Mouse (Mus musculus) limb, embryonic 11.5 days (tissue): ENCODE data around the gene Nfe2l1. TPM values are rescaled to one million over a fixed set of nuclear protein-coding genes. Genes with fewer than 3 reads are reported as not detected.
A peak's percentile ranks its signal among the peaks of the same experiment; 100 is the strongest.

Experiments
- ATAC-seq: fragments of 200-750 bp; cut with Nextera tagmentation; 2 replicates; pipeline ENCODE4 v1.8.0; 2017; ENCODE audit warnings: low read depth; ENCODE audit not compliant: insufficient number of reproducible peaks, low FRiP score, low TSS enrichment
- DNase-seq: peaks from one replicate; pipeline ENCODE4 v3.0.0-alpha.2; 2015; ENCODE audit warnings: low spot score
- H3K27ac ChIP-seq: fragments of 300-500 bp; sonication (generic); replicated peaks from 2 replicates; pipeline ENCODE4 v1.5.1; 2014; ENCODE audit warnings: low read depth, mild to moderate bottlenecking, low read length
- H3K27me3 ChIP-seq: fragments of 300-500 bp; sonication (generic); 2 replicates; pipeline ENCODE4 v1.6.1; 2014; ENCODE audit warnings: mild to moderate bottlenecking, low read length, mixed read lengths; ENCODE audit not compliant: control insufficient read depth, insufficient read depth
- H3K36me3 ChIP-seq: fragments of 300-500 bp; sonication (generic); 2 replicates; pipeline ENCODE4 v1.6.1; 2014; ENCODE audit warnings: mild to moderate bottlenecking, low read length, moderate library complexity, mixed read lengths; ENCODE audit not compliant: control insufficient read depth, insufficient read depth
- H3K4me1 ChIP-seq: fragments of 300-500 bp; sonication (generic); 2 replicates; pipeline ENCODE4 v1.6.1; 2014; ENCODE audit warnings: low read length, mixed read lengths; ENCODE audit not compliant: control insufficient read depth, insufficient read depth
- H3K4me2 ChIP-seq: fragments of 300-500 bp; sonication (generic); 2 replicates; pipeline ENCODE4 v1.6.1; 2014; ENCODE audit warnings: low read depth, mild to moderate bottlenecking, moderate library complexity; ENCODE audit not compliant: severe bottlenecking
- H3K4me3 ChIP-seq: fragments of 300-500 bp; sonication (generic); 2 replicates; pipeline ENCODE4 v1.5.1; 2014; ENCODE audit warnings: low read depth, low read length
- H3K9ac ChIP-seq: fragments of 300-500 bp; sonication (generic); 2 replicates; pipeline ENCODE4 v1.6.1; 2014; ENCODE audit warnings: mild to moderate bottlenecking, low read length
- H3K9me3 ChIP-seq: fragments of 300-500 bp; sonication (generic); 2 replicates; pipeline ENCODE4 v1.6.1; 2016; ENCODE audit warnings: low read length; ENCODE audit not compliant: control insufficient read depth
- WGBS: fragments of 180-500 bp; shearing (Covaris S2); extraction: QIAGEN DNeasy Blood & Tissue Kit; methylation state at CpG from one replicate; pipeline ENCODE4 v1.1.7; 2014; 5-methylcytosine and 5-hydroxymethylcytosine counted together
- polyA plus RNA-seq: library from polyadenylated mRNA; unstranded; fragments of >200 nt; fragmentation: Nextera tagmentation; extraction: Ambion mirVana; gene quantifications from 2 replicates; pipeline ENCODE4 v1.2.1, GENCODE M21; 2014

Nfe2l1 gene
- polyA plus RNA-seq, 1 experiment from 2014 or later = 30.1 TPM

DNA sequence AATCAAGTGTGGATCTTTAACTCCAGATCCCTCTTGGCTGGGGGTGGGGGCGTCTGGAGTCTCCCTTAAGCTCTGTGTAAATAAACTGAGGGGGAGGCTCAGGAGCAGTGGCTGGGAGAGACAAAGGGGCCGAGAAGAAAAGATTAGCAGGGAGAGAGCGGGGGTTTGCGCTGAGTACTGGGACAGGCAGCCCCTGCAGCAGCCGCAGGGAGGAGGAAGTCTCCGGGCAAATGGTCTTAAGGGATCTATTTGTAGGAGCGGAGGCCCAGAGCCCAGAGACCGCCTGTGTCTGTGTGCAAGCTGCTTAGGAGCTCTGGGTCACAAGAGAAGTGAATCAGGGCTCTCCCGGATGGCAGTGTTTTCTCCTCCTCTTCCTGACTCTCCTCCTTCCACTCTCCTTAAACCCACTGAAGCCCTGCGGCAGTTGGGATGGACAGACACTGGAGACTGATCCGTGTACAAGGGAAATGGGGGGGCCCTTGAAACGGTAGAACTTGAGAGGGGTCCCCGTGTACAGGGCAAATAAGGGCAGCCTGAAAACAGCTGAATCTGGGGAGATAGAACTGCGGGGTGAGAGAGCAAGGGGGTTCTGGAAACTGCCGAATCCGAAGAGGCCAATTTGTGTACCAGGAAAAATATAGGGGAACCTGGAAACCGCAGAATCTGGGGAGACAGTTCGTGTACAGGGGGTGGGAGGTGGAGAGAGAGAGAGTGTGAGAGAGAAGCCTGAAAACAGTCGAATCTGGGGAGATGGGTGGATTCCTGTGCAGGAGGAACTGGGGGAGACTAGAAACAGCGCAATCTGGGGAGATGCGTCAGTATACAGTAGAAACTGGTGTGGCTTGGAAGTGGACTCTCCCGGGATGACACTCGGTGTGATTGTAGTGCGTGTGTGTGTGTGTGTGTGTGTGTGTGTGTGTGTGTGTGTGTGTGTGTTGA is 42.9 kb upstream of the Nfe2l1 start:
- peak overlapping the region; percentile 18 for H3K9ac ChIP-seq

DNA sequence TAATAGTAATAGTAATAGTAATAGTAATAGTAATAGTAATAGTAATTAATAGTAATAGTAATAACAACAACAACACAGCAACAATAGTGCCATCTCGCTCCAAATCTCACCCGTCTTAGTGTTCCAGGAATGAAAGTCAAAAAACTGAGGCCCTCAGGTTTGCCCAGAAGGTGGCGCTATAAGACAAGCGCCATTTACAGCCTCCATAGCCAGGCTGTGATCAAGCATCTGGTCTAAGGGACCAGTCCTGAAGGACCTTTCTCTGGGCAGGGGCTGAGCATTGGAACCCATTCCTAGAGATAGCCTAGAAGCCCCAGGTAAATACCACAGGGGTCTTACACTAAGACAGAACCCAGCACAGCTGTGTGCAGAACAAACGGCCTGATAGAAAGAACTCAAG is 37.4 kb upstream of the Nfe2l1 start:
- Histone ChIP-seq H3K27me3 (no peaks in the 10 kb centered on the region), H3K4me3 (no peak overlapping the region), H3K4me2 (no peak overlapping the region), H3K36me3 (no peaks in the 10 kb centered on the region), H3K4me1 (no peaks in the 10 kb centered on the region), H3K27ac (no peak overlapping the region), H3K9ac (no peak overlapping the region), H3K9me3 (no peaks in the 10 kb centered on the region)
- 15% methylated on average over 5 of the region's 5 CpGs for WGBS
- DNase-seq (peak; percentile 86), ATAC-seq (peak; percentile 64; the same call in 1 of the 2 replicates)

More for the DNA sequence above, 42.9 kb upstream of the Nfe2l1 start:
- Histone ChIP-seq H3K4me3 (no peak overlapping the region), H3K4me2 (peak overlapping the region; percentile 10), H3K36me3 (no peaks in the 10 kb centered on the region), H3K27ac (0 out of 2 replicates have a peak overlapping the region, but pooled peaks have one; percentile 4), H3K4me1 (peaks cover 29% of the 10 kb centered on the region), H3K9me3 (no peaks in the 10 kb centered on the region), H3K27me3 (no peaks in the 10 kb centered on the region)
- DNase-seq (peak; percentile 64), ATAC-seq (no peak)
- 6% methylated on average over 24 of the region's 24 CpGs for WGBS

DNA sequence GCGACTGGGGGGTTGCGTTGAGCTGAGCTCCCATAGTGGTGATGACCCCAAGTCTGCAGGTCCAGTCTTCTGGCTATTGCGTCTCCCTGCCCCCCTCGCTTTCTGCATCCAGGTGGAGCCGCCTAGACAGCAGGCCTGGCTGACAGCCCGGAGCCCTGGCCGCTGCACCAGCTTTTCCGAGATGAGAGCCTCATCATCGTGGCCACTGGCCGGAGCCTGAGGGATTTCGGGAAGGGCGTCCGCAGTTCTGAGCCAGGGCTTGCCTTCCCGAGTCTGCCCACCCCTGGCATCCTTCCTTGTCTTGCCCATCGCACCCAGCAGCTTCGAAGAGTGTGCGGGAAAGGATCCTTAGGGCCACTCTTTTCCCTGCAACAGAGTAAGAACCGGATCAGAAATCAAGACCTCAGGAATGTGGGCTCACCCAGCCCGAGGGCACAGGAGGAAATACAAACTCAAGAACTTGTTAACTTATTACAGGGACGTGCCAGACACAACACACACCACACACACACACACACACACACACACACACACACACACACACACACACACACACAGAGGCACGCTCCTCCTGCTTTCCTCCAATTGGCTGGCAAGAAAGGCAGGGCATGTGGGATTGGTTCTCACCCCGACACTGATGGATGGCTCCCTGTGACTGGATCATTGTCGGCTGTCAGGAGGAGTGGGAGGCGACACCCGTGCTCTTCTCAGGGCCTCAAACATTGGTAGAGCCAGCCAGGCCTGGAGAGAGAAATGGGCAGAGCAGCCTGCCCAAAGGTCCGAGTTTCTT is 33.6 kb upstream of the Nfe2l1 start:
- no peak overlapping the region for H3K9ac ChIP-seq
- no peak overlapping the region for H3K4me3 ChIP-seq
- no peak for ATAC-seq
- peak overlapping the region; percentile 16; the same call in 1 of the 2 replicates for H3K4me2 ChIP-seq
- 0 out of 2 replicates have a peak, but pooled peaks cover 2% of the 10 kb centered on the region for H3K4me1 ChIP-seq
- peak; percentile 46 for DNase-seq
- no peaks in the 10 kb centered on the region for H3K27me3 ChIP-seq
- H3K9me3 ChIP-seq = no peaks in the 10 kb centered on the region
- WGBS = 22% methylated on average over 26 of the region's 26 CpGs
- no peaks in the 10 kb centered on the region for H3K36me3 ChIP-seq
- H3K27ac ChIP-seq = no peak overlapping the region

GRCm38 (mm10) chr11:96862534-96862933 is 32.8 kb upstream of the Nfe2l1 start:
- DNase-seq (no peak), ATAC-seq (no peak)
- Histone ChIP-seq H3K4me1 (0 out of 2 replicates have a peak, but pooled peaks cover 2% of the 10 kb centered on the region), H3K36me3 (no peaks in the 10 kb centered on the region), H3K9me3 (no peaks in the 10 kb centered on the region), H3K4me3 (no peak overlapping the region), H3K4me2 (no peak overlapping the region; the same call in 1 of the 2 replicates), H3K27me3 (no peaks in the 10 kb centered on the region), H3K9ac (no peak overlapping the region), H3K27ac (no peak overlapping the region)
- WGBS = 81% methylated on average over 12 of the region's 12 CpGs

GRCm38 (mm10) chr11:96861878-96862289 is 32.1 kb upstream of the Nfe2l1 start:
- Histone ChIP-seq H3K4me1 (0 out of 2 replicates have a peak, but pooled peaks cover 2% of the 10 kb centered on the region), H3K36me3 (no peaks in the 10 kb centered on the region), H3K9me3 (no peaks in the 10 kb centered on the region), H3K4me2 (peak overlapping the region; percentile 82), H3K4me3 (peak overlapping the region; percentile 29), H3K27ac (no peak overlapping the region), H3K27me3 (no peaks in the 10 kb centered on the region), H3K9ac (no peak overlapping the region)
- WGBS = under 1% methylated on average over 31 of the region's 31 CpGs
- ATAC-seq = peak; percentile 79; the same call in 1 of the 2 replicates
- peak; percentile 98 for DNase-seq

DNA sequence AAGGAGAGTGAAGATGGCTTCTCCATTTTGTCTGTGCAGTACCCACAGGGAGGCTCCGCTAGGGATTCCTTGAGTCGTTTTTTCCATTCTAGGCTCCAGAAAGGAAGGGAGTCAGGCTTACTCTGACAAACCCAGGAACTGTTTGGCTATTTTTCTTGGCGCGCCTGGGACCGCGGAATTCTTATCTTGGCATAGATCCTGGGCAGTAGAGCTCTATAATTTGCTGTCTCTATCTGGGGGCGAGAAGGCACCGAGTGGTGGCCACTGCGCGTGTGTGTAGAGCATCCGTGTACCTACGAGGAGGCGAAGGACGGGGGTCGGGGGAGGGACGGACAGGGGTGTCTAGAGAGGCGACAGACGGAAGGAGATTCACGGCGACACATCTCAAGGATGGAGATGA is 31.7 kb upstream of the Nfe2l1 start:
- H3K4me1 ChIP-seq = 0 out of 2 replicates have a peak, but pooled peaks cover 2% of the 10 kb centered on the region
- H3K4me2 ChIP-seq = peak overlapping the region; percentile 82
- WGBS = 3% methylated on average over 20 of the region's 20 CpGs
- peak overlapping the region; percentile 29 for H3K4me3 ChIP-seq
- no peak overlapping the region for H3K9ac ChIP-seq
- H3K36me3 ChIP-seq = no peaks in the 10 kb centered on the region
- H3K27ac ChIP-seq = no peak overlapping the region
- no peak for ATAC-seq
- DNase-seq = no peak
- no peaks in the 10 kb centered on the region for H3K27me3 ChIP-seq
- H3K9me3 ChIP-seq = no peaks in the 10 kb centered on the region

DNA sequence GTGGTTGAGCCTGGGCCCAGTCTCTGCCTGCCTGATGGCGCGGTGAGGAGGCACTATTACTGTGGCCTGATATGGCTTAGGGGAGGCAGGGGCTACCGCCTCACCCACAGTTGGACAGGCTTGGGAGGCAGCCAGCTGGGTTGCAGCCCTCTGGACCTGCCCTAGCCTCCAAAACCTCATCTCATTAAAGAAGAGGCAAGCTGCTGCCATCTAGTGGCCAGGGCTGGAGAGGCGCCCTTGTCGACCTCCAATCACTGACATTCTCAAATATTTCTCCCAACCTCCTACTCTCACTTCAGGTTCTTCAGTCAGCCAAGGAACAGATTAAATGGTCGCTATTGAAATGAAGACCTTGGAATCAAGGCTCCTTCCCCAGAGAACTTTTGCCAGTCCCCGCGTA is 30.8 kb upstream of the Nfe2l1 start:
- no peak overlapping the region for H3K27ac ChIP-seq
- 0 out of 2 replicates have a peak, but pooled peaks cover 2% of the 10 kb centered on the region for H3K4me1 ChIP-seq
- WGBS = 7% methylated on average over 8 of the region's 8 CpGs
- peak; percentile 92 for DNase-seq
- H3K4me2 ChIP-seq = no peak overlapping the region
- no peaks in the 10 kb centered on the region for H3K27me3 ChIP-seq
- ATAC-seq = peak; percentile 55; the same call in 1 of the 2 replicates
- no peaks in the 10 kb centered on the region for H3K9me3 ChIP-seq
- H3K9ac ChIP-seq = no peak overlapping the region; the same call in 1 of the 2 replicates
- no peak overlapping the region for H3K4me3 ChIP-seq
- H3K36me3 ChIP-seq = no peaks in the 10 kb centered on the region

- ATAC-seq (no peak), DNase-seq (no peak)
- no peak overlapping the region for H3K4me2 ChIP-seq
- WGBS = 85% methylated on average over 4 of the region's 4 CpGs
- 0 out of 2 replicates have a peak, but pooled peaks cover 2% of the 10 kb centered on the region for H3K4me1 ChIP-seq
- no peaks in the 10 kb centered on the region for H3K9me3 ChIP-seq
- no peak overlapping the region for H3K9ac ChIP-seq
- no peaks in the 10 kb centered on the region for H3K36me3 ChIP-seq
- H3K27me3 ChIP-seq = no peaks in the 10 kb centered on the region
- H3K27ac ChIP-seq = no peak overlapping the region
- H3K4me3 ChIP-seq = no peak overlapping the region
Measured at GRCm38 (mm10) chr11:96859635-96860034, 29.9 kb upstream of the Nfe2l1 start.
